Mouse (Mus musculus): Measurements from ENCODE around the gene Bcar3.

Gene Bcar3

GRCm38 (mm10) chr3:122461932-122462871, 168.3 kb downstream of the Bcar3 start:
- no peak for DNase-seq

GRCm38 (mm10) chr3:122463166-122463565, 169.2 kb downstream of the Bcar3 start:
- no peak for DNase-seq

- no peak for DNase-seq
Observed at GRCm38 (mm10) chr3:122466100-122466730, 172.3 kb downstream of the Bcar3 start.

- DNase-seq, result no peak
Observed at GRCm38 (mm10) chr3:122467977-122468376, 174.0 kb downstream of the Bcar3 start.

GRCm38 (mm10) chr3:122470326-122471016, 176.5 kb downstream of the Bcar3 start:
- no peak for DNase-seq

GRCm38 (mm10) chr3:122471017-122471721, 177.2 kb downstream of the Bcar3 start:
- DNase-seq, result no peak

- no peak for DNase-seq
Observed at GRCm38 (mm10) chr3:122472412-122472811, 178.5 kb downstream of the Bcar3 start.

GRCm38 (mm10) chr3:122473523-122474034, 179.6 kb downstream of the Bcar3 start:
- no peak for DNase-seq

- no peak for DNase-seq
Observed at GRCm38 (mm10) chr3:122474067-122474466, 180.1 kb downstream of the Bcar3 start.

- DNase-seq, result no peak
Observed at GRCm38 (mm10) chr3:122474796-122475195, 180.9 kb downstream of the Bcar3 start.

GRCm38 (mm10) chr3:122475735-122476134, 181.8 kb downstream of the Bcar3 start:
- DNase-seq, result no peak

GRCm38 (mm10) chr3:122476656-122477055, 182.7 kb downstream of the Bcar3 start:
- DNase-seq, result no peak

GRCm38 (mm10) chr3:122477541-122477940, 183.6 kb downstream of the Bcar3 start:
- no peak for DNase-seq

GRCm38 (mm10) chr3:122478735-122479134, 184.8 kb downstream of the Bcar3 start:
- DNase-seq, result no peak

GRCm38 (mm10) chr3:122480065-122480675, 186.2 kb downstream of the Bcar3 start:
- DNase-seq, result peak; percentile 68

GRCm38 (mm10) chr3:122480986-122481385, 187.1 kb downstream of the Bcar3 start:
- no peak for DNase-seq

GRCm38 (mm10) chr3:122481891-122482739, 188.2 kb downstream of the Bcar3 start:
- DNase-seq, result no peak

GRCm38 (mm10) chr3:122483066-122483782, 189.3 kb downstream of the Bcar3 start:
- peak; percentile 59 for DNase-seq

GRCm38 (mm10) chr3:122483783-122484130, 189.8 kb downstream of the Bcar3 start:
- no peak for DNase-seq

GRCm38 (mm10) chr3:122484301-122484700, 190.4 kb downstream of the Bcar3 start:
- DNase-seq, result no peak

- no peak for DNase-seq
Observed at GRCm38 (mm10) chr3:122485699-122486098, 191.8 kb downstream of the Bcar3 start.

All from right cerebral cortex, postnatal 4 days (tissue).